Comparison of ENCODE assay signal across 12 mouse cellular contexts in the genomic region with DNA sequence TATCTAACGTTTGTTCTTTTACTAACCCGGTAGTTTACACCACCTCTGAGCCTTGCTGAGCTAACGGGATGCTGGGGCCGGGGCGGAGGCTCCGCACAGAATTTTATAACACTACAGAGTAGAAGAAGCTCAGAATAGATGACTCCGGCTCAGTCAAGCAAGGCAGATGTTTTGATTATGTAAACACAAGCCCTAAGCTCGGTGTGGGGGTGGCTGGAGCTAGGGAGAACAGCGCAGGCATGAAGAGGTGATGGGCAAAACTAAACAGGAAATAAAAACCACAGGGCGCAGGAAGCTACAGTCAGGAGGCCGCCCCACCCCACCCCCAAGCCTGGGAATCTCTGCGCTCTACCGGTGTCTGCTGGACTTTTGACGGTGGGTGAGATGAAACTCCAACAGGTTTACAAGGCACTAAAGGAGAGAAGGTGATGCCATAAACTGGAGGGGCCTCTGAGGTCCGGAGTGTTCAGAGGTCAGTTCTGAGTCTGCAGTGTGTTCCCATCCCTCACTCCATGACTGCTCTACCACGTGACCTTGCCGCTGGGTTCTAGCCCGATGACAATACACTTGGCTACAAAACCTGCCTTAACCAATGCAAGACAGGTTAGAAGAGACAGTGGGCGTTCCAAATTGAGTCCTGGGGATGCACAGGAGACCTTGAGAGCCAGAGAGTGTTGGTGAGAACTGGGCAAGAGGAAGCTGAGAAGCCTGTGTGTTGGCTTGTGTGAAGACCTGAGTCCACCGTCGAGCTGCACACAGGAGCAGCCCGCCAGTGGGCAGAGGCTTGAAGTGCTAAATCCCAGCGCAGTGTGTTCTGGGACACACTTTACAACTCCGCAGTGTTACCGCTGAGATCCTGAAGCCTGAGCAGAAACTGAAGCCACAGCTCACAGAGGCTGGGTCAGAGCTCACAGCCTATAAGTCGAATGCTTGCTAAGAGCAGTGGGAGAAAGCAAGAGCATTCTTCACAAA.
DNase-seq lines count a peak whose midpoint lies in the region; ATAC-seq and TF ChIP-seq lines count a peak whose summit lies in the region.
"Had no signal": no experiment of that assay in that cellular context is flagged by ENCODE, and none has a peak within 500 bp of the region (broad histone marks: within the 10 kb centered on the region; RNA-seq: fewer than 3 reads in every experiment).

No protein-coding gene starts in this region.

- intact Hi-C loops in left cerebral cortex, postnatal 36 days (cut with DNase I), result no loop called here

- no peaks in the 10 kb centered on the region for H3K36me3 ChIP-seq in E14TG2a.4 (ENCODE audit: insufficient read depth, low read length)
- H3K36me3 ChIP-seq in forebrain, embryonic 14.5 days (ENCODE audit: control insufficient read depth, insufficient read depth, low read length), result no peaks in the 10 kb centered on the region
- H3K36me3 ChIP-seq in hindbrain, embryonic 13.5 days, result no peaks in the 10 kb centered on the region
- H3K36me3 ChIP-seq: hindbrain, embryonic 15.5 days had no signal

- no peaks in the 10 kb centered on the region for H3K9me3 ChIP-seq in E14TG2a.4 (ENCODE audit: low read length)
- H3K9me3 ChIP-seq in forebrain, embryonic 14.5 days (replicated peaks; ENCODE audit: control insufficient read depth, low read length), result no peaks in the 10 kb centered on the region
- no peaks in the 10 kb centered on the region for H3K9me3 ChIP-seq in hindbrain, embryonic 13.5 days
- H3K9me3 ChIP-seq: hindbrain, embryonic 15.5 days had no signal

- no peak overlapping the region for H3K27ac ChIP-seq in forebrain, embryonic 14.5 days (ENCODE audit: low read depth, low read length)
- H3K27ac ChIP-seq in hindbrain, embryonic 13.5 days, result no peak overlapping the region
- H3K27ac ChIP-seq: gastrocnemius, adult 2 months; hindbrain, embryonic 15.5 days had no signal

- WGBS in forebrain, embryonic 14.5 days, result 82% methylated on average over 26 of the region's 26 CpGs
- 79% methylated on average over 26 of the region's 26 CpGs for WGBS in hindbrain, embryonic 13.5 days

- ATAC-seq in forebrain, embryonic 14.5 days, result no peak
- ATAC-seq in hindbrain, embryonic 13.5 days (ENCODE audit: low FRiP score), result no peak

- no peak for TF ChIP-seq CTCF in E14TG2a.4 (conservative IDR thresholded peaks at IDR 0.05; ENCODE audit: low read length)

- no peak overlapping the region for H3K9ac ChIP-seq in forebrain, embryonic 14.5 days (ENCODE audit: low read length)
- no peak overlapping the region for H3K9ac ChIP-seq in hindbrain, embryonic 13.5 days
- H3K9ac ChIP-seq: hindbrain, embryonic 15.5 days had no signal

- peak; percentile 22 for DNase-seq in layer of hippocampus, adult 11-12 months (ENCODE audit: low spot score)
- DNase-seq in layer of hippocampus, postnatal 25 days (ENCODE audit: extremely low spot score in 1 of 2, low spot score in 1 of 2), result no peak
- DNase-seq in kidney, adult 18-20 months, result peak; percentile 18
- peak; percentile 23 to 27 for DNase-seq in left cerebral cortex, postnatal 36 days (ENCODE audit: low spot score in 2 of 2)
- no peak for DNase-seq in adipocyte (ENCODE audit: low spot score)
- DNase-seq in forebrain, embryonic 14.5 days (ENCODE audit: low spot score), result no peak
- DNase-seq: adrenal gland, postnatal 10 days; B cell, adult 2 months; gastrocnemius, adult 2 months had no signal

- H3K4me2 ChIP-seq in forebrain, embryonic 14.5 days (ENCODE audit: low read length), result no peak overlapping the region
- H3K4me2 ChIP-seq in hindbrain, embryonic 13.5 days, result no peak overlapping the region
- H3K4me2 ChIP-seq: hindbrain, embryonic 15.5 days had no signal

- H3K27me3 ChIP-seq in E14TG2a.4 (ENCODE audit: insufficient read depth, low read length), result peaks cover 6% of the 10 kb centered on the region
- no peaks in the 10 kb centered on the region for H3K27me3 ChIP-seq in forebrain, embryonic 14.5 days (replicated peaks; ENCODE audit: control insufficient read depth, insufficient read depth, low read length)
- H3K27me3 ChIP-seq in hindbrain, embryonic 13.5 days, result no peaks in the 10 kb centered on the region
- H3K27me3 ChIP-seq: hindbrain, embryonic 15.5 days had no signal

- H3K4me3 ChIP-seq in E14TG2a.4 (replicated peaks; ENCODE audit: low read length), result peak overlapping the region; percentile 48
- H3K4me3 ChIP-seq in forebrain, embryonic 14.5 days (ENCODE audit: low read depth, low read length), result no peak overlapping the region
- no peak overlapping the region for H3K4me3 ChIP-seq in hindbrain, embryonic 13.5 days
- H3K4me3 ChIP-seq: gastrocnemius, adult 2 months; hindbrain, embryonic 15.5 days had no signal

- H3K4me1 ChIP-seq in E14TG2a.4 (replicated peaks; ENCODE audit: low read depth, low read length), result peaks cover 17% of the 10 kb centered on the region
- no peaks in the 10 kb centered on the region for H3K4me1 ChIP-seq in forebrain, embryonic 14.5 days (ENCODE audit: control insufficient read depth, insufficient read depth, low read length)
- no peaks in the 10 kb centered on the region for H3K4me1 ChIP-seq in hindbrain, embryonic 13.5 days (replicated peaks)
- H3K4me1 ChIP-seq: hindbrain, embryonic 15.5 days had no signal

Comparison
In these comparisons a context has a peak if more than half of its experiments do, and no peak if none do; other contexts are left out.
1. DNase-seq: peak in layer of hippocampus, adult 11-12 months (single experiment), kidney, adult 18-20 months (single experiment) and left cerebral cortex, postnatal 36 days (2 of 2); none in layer of hippocampus, postnatal 25 days (0 of 2), adipocyte (single experiment) and forebrain, embryonic 14.5 days (single experiment).